ENCODE assay signal across 9 mouse cellular contexts in genomic region chr7:112760782-112761181, GRCm38 (mm10).
DNase-seq lines count a peak whose midpoint lies in the region; ATAC-seq and TF ChIP-seq lines count a peak whose summit lies in the region.
"Had no signal": no experiment of that assay in that cellular context is flagged by ENCODE, and none has a peak within 500 bp of the region (broad histone marks: within the 10 kb centered on the region; RNA-seq: fewer than 3 reads in every experiment).

No protein-coding gene starts in this region.

- no peaks in the 10 kb centered on the region for H3K9me3 ChIP-seq in hindbrain, postnatal 0 days (ENCODE audit: low read length)
- no peaks in the 10 kb centered on the region for H3K9me3 ChIP-seq in limb, embryonic 14.5 days (ENCODE audit: control insufficient read depth, low read length)
- H3K9me3 ChIP-seq in neural tube, embryonic 15.5 days (replicated peaks), result no peaks in the 10 kb centered on the region
- H3K9me3 ChIP-seq: liver, embryonic 13.5 days had no signal

- no peaks in the 10 kb centered on the region for H3K36me3 ChIP-seq in hindbrain, postnatal 0 days (ENCODE audit: insufficient read depth, low read length)
- H3K36me3 ChIP-seq in limb, embryonic 14.5 days (ENCODE audit: control insufficient read depth, insufficient read depth, low read length), result peaks cover 6% of the 10 kb centered on the region; the same call in 1 of the 2 replicates
- H3K36me3 ChIP-seq in neural tube, embryonic 15.5 days, result no peaks in the 10 kb centered on the region
- H3K36me3 ChIP-seq: liver, embryonic 13.5 days had no signal

- POLR2A ChIA-PET in Patski (lab: Charles Lee), result interaction anchor here (2.3 kb wide), 1 partner anchor 18 kb away, joined by 5 read pairs; no protein-coding TSS in a partner anchor

- peak overlapping the region; percentile 64 for H3K27ac ChIP-seq in hindbrain, postnatal 0 days
- H3K27ac ChIP-seq in limb, embryonic 14.5 days (replicated peaks; ENCODE audit: low read depth, low read length), result no peak overlapping the region; the same call in none of the 2 replicates
- peak overlapping the region; percentile 52 for H3K27ac ChIP-seq in neural tube, embryonic 15.5 days (replicated peaks)
- H3K27ac ChIP-seq: liver, embryonic 13.5 days had no signal

- DNase-seq in B cell, adult 2 months, result peak; percentile 27 to 31
- DNase-seq in Patski (ENCODE audit: low read depth, low spot score), result no peak
- peak; percentile 15 to 48 for DNase-seq in frontal cortex, adult 2 months (ENCODE audit: extremely low spot score in 1 of 2, low spot score in 1 of 2)
- DNase-seq in hindbrain, postnatal 0 days (ENCODE audit: low spot score), result peak; percentile 79
- peak; percentile 62 for DNase-seq in limb, embryonic 14.5 days (ENCODE audit: low spot score)
- no peak for DNase-seq in testis, postnatal 10 days (ENCODE audit: low spot score)
- DNase-seq: liver, embryonic 13.5 days had no signal

- H3K27me3 ChIP-seq in Patski, result no peaks in the 10 kb centered on the region
- H3K27me3 ChIP-seq in hindbrain, postnatal 0 days (ENCODE audit: insufficient read depth, low read length), result no peaks in the 10 kb centered on the region
- no peaks in the 10 kb centered on the region for H3K27me3 ChIP-seq in limb, embryonic 14.5 days (ENCODE audit: control insufficient read depth, insufficient read depth, low read length)
- no peaks in the 10 kb centered on the region for H3K27me3 ChIP-seq in neural tube, embryonic 15.5 days (replicated peaks)
- H3K27me3 ChIP-seq: liver, embryonic 13.5 days had no signal

- H3K4me2 ChIP-seq in hindbrain, postnatal 0 days (ENCODE audit: low read depth, low read length), result peak overlapping the region; percentile 17; the same call in 1 of the 2 replicates
- no peak overlapping the region for H3K4me2 ChIP-seq in limb, embryonic 14.5 days (replicated peaks; ENCODE audit: low read depth, low read length, severe bottlenecking)
- peak overlapping the region; percentile 22; the same call in 1 of the 2 replicates for H3K4me2 ChIP-seq in neural tube, embryonic 15.5 days
- H3K4me2 ChIP-seq: liver, embryonic 13.5 days had no signal

- no peak overlapping the region for H3K4me3 ChIP-seq in hindbrain, postnatal 0 days (ENCODE audit: low read length)
- H3K4me3 ChIP-seq in limb, embryonic 14.5 days (replicated peaks; ENCODE audit: low read length), result no peak overlapping the region
- no peak overlapping the region for H3K4me3 ChIP-seq in neural tube, embryonic 15.5 days (replicated peaks)
- H3K4me3 ChIP-seq: liver, embryonic 13.5 days had no signal

- TF ChIP-seq POLR2A in limb, embryonic 14.5 days (IDR thresholded peaks at IDR 0.05; ENCODE audit: borderline replicate concordance, extremely low read depth, insufficient read depth, insufficient read length), result no peak

- H3K9ac ChIP-seq in hindbrain, postnatal 0 days (replicated peaks; ENCODE audit: low read length), result 0 out of 2 replicates have a peak overlapping the region, but pooled peaks have one; percentile 6
- no peak overlapping the region for H3K9ac ChIP-seq in limb, embryonic 14.5 days (ENCODE audit: low read depth, low read length, severe bottlenecking)
- no peak overlapping the region for H3K9ac ChIP-seq in neural tube, embryonic 15.5 days (replicated peaks)
- H3K9ac ChIP-seq: liver, embryonic 13.5 days had no signal

- CTCF ChIA-PET in Patski (lab: Charles Lee), result interaction anchor here (0.9 to 1.3 kb wide), 2 partner anchors 16 to 67 kb away, joined by 3 to 4 read pairs; no protein-coding TSS in a partner anchor

- H3K4me1 ChIP-seq in hindbrain, postnatal 0 days (ENCODE audit: insufficient read depth, low read length), result peaks cover 32% of the 10 kb centered on the region
- peaks cover 38% of the 10 kb centered on the region for H3K4me1 ChIP-seq in limb, embryonic 14.5 days (ENCODE audit: control insufficient read depth, insufficient read depth, low read length)
- peaks cover 57% of the 10 kb centered on the region for H3K4me1 ChIP-seq in neural tube, embryonic 15.5 days
- H3K4me1 ChIP-seq: liver, embryonic 13.5 days had no signal

- peak; percentile 41 for ATAC-seq in Patski
- peak; percentile 86 for ATAC-seq in hindbrain, postnatal 0 days
- ATAC-seq in limb, embryonic 14.5 days (ENCODE audit: low FRiP score, low read depth), result peak; percentile 84
- ATAC-seq in neural tube, embryonic 15.5 days (ENCODE audit: low FRiP score), result peak; percentile 50
- no peak for ATAC-seq in cerebellum, adult (ENCODE audit: insufficient number of reproducible peaks, low FRiP score, low TSS enrichment)

- in situ Hi-C loops in Patski (cut with MboI; ENCODE audit: low pct_unique_long_range_greater_than_20kb), result no loop called here

- 14% methylated on average over 8 of the region's 8 CpGs for WGBS in hindbrain, postnatal 0 days
- 53% methylated on average over 8 of the region's 8 CpGs for WGBS in limb, embryonic 14.5 days
- WGBS in neural tube, embryonic 15.5 days, result 12% methylated on average over 8 of the region's 8 CpGs

- no peak for TF ChIP-seq CTCF in Patski (IDR thresholded peaks at IDR 0.05)
- no peak for TF ChIP-seq CTCF in hindbrain, postnatal 0 days (IDR thresholded peaks at IDR 0.05; ENCODE audit: low read depth)

Comparison
In these comparisons a context has a peak if more than half of its experiments do, and no peak if none do; other contexts are left out.
1. DNase-seq: peak in B cell, adult 2 months (2 of 2), frontal cortex, adult 2 months (2 of 2), hindbrain, postnatal 0 days (single experiment) and limb, embryonic 14.5 days (single experiment); none in Patski (single experiment) and testis, postnatal 10 days (single experiment).